Mouse (Mus musculus) neural tube, embryonic 13.5 days (tissue): ENCODE results near the gene Abcb8. TPM values are rescaled to one million over a fixed set of nuclear protein-coding genes. Genes with fewer than 3 reads are reported as not detected.

ENCODE experiments used
- ATAC-seq: fragments of 200-750 bp; cut with Nextera tagmentation; 2 replicates; pipeline ENCODE4 v1.8.0; 2017; ENCODE audit warnings: low read depth, mild to moderate bottlenecking, moderate TSS enrichment, moderate library complexity
- H3K27ac ChIP-seq: fragments of 300-500 bp; sonication (generic); replicated peaks from 2 replicates; pipeline ENCODE4 v1.5.1; 2015; ENCODE audit warnings: moderate library complexity, mild to moderate bottlenecking, inconsistent platforms
- H3K27me3 ChIP-seq: fragments of 300-500 bp; sonication (generic); 2 replicates; pipeline ENCODE4 v1.6.1; 2015; ENCODE audit warnings: mild to moderate bottlenecking, inconsistent platforms
- H3K36me3 ChIP-seq: fragments of 300-500 bp; sonication (generic); 2 replicates; pipeline ENCODE4 v1.6.1; 2015; ENCODE audit warnings: mild to moderate bottlenecking, inconsistent platforms
- H3K4me1 ChIP-seq: fragments of 300-500 bp; sonication (generic); replicated peaks from 2 replicates; pipeline ENCODE4 v1.6.1; 2015; ENCODE audit warnings: inconsistent platforms
- H3K4me2 ChIP-seq: fragments of 300-500 bp; sonication (generic); 2 replicates; pipeline ENCODE4 v1.6.1; 2015; ENCODE audit warnings: inconsistent platforms, mild to moderate bottlenecking, moderate library complexity
- H3K4me3 ChIP-seq: fragments of 300-500 bp; sonication (generic); 2 replicates; pipeline ENCODE4 v1.5.1; 2015; ENCODE audit warnings: mild to moderate bottlenecking, inconsistent platforms
- H3K9ac ChIP-seq: fragments of 300-500 bp; sonication (generic); 2 replicates; pipeline ENCODE4 v1.6.1; 2015; ENCODE audit warnings: moderate library complexity, mild to moderate bottlenecking, inconsistent platforms
- H3K9me3 ChIP-seq: fragments of 300-500 bp; sonication (generic); 2 replicates; pipeline ENCODE4 v1.6.1; 2016; ENCODE audit warnings: inconsistent platforms
- WGBS: fragments of 180-500 bp; shearing (Covaris S2); methylation state at CpG from one replicate; pipeline ENCODE4 v1.1.7; 2015; 5-methylcytosine and 5-hydroxymethylcytosine counted together
- polyA plus RNA-seq: library from polyadenylated mRNA; unstranded; fragments of >200 nt; fragmentation: Nextera tagmentation; extraction: Ambion mirVana; gene quantifications from 2 replicates; pipeline ENCODE4 v1.2.1, GENCODE M21; 2015

The Abcb8 gene
- polyA plus RNA-seq, 1 experiment from 2014 or later, result 46.7 TPM

GRCm38 (mm10) chr5:24373807-24374206, 19.7 kb upstream of the Abcb8 start:
- no peak overlapping the region for H3K9ac ChIP-seq
- no peak overlapping the region for H3K4me3 ChIP-seq
- no peak overlapping the region for H3K4me2 ChIP-seq
- H3K27ac ChIP-seq, result no peak overlapping the region
- H3K9me3 ChIP-seq, result no peaks in the 10 kb centered on the region
- H3K4me1 ChIP-seq, result no peaks in the 10 kb centered on the region
- 78% methylated on average over 5 of the region's 5 CpGs for WGBS
- no peak for ATAC-seq
- no peaks in the 10 kb centered on the region for H3K27me3 ChIP-seq
- no peaks in the 10 kb centered on the region for H3K36me3 ChIP-seq

GRCm38 (mm10) chr5:24374216-24374615, 19.2 kb upstream of the Abcb8 start:
- Histone ChIP-seq H3K4me1 (no peaks in the 10 kb centered on the region), H3K9me3 (no peaks in the 10 kb centered on the region), H3K27ac (no peak overlapping the region), H3K4me3 (no peak overlapping the region), H3K4me2 (no peak overlapping the region), H3K27me3 (no peaks in the 10 kb centered on the region), H3K9ac (no peak overlapping the region), H3K36me3 (no peaks in the 10 kb centered on the region)
- no peak for ATAC-seq
- WGBS, result 66% methylated on average over 6 of the region's 6 CpGs

DNA sequence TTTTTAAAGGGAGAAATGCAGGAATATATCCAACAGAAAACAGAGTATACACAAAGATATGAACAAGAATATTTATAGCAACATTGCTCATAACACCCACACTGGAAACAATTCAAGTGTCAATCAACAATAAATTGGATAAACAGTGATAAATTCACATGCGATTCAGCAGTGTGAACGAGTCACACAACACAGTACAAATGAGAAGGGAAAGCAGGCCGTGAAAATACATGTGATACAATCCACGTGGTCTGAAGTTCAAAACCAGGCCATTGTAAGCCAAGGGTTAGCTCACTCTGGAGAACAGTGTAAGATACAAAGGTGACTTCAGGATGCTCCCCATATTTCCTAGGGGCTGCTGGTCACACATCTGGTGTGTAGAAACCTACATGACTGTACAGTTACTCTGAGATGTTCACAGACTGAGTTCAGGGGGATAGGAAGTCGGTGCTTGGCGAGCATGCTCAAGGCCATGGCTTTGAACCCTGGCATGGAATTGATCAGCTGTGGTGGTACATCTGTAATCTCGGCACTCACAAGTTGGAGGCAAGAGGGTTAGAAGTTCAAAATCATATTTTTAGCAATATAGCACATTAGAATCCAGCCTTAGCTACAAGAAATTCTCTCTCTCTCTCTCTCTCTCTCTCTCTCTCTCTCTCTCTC, 18.7 kb upstream of the Abcb8 start:
- Histone ChIP-seq H3K9me3 (no peaks in the 10 kb centered on the region), H3K27ac (no peak overlapping the region), H3K4me3 (no peak overlapping the region), H3K27me3 (no peaks in the 10 kb centered on the region), H3K36me3 (no peaks in the 10 kb centered on the region), H3K4me1 (no peaks in the 10 kb centered on the region), H3K4me2 (no peak overlapping the region), H3K9ac (no peak overlapping the region)
- 83% methylated on average over 7 of the region's 7 CpGs for WGBS
- no peak for ATAC-seq

DNA sequence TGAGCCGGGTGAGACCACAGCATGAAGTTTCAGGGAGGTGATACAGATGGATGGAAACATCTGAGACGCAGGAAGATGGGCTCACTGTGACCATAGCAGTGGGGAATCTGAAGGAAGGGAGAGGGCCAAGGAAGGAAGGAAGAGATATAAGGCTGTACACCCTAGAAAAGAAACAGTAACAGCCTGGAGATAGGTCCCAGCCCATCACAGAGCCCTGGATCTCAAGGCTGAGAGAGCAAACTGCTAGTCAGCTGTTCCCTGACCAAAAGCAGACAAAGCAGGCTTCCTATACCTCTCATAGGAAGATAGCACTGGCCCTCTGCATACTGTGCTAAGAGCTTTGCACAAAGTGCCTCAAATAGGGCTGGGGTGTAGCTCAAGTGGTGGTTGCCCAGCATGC, 14.8 kb upstream of the Abcb8 start:
- Histone ChIP-seq H3K9ac (no peak overlapping the region), H3K9me3 (no peaks in the 10 kb centered on the region), H3K36me3 (no peaks in the 10 kb centered on the region), H3K4me1 (peaks cover 11% of the 10 kb centered on the region), H3K27ac (no peak overlapping the region), H3K4me2 (no peak overlapping the region), H3K27me3 (no peaks in the 10 kb centered on the region), H3K4me3 (no peak overlapping the region)
- no peak for ATAC-seq
- 81% methylated on average over 2 of the region's 2 CpGs for WGBS

GRCm38 (mm10) chr5:24379501-24379900, 14.0 kb upstream of the Abcb8 start:
- Histone ChIP-seq H3K4me1 (peaks cover 16% of the 10 kb centered on the region), H3K27ac (no peak overlapping the region), H3K9me3 (no peaks in the 10 kb centered on the region), H3K4me2 (no peak overlapping the region), H3K4me3 (no peak overlapping the region), H3K9ac (no peak overlapping the region), H3K27me3 (no peaks in the 10 kb centered on the region), H3K36me3 (no peaks in the 10 kb centered on the region)
- ATAC-seq, result no peak
- WGBS, result 83% methylated on average over 4 of the region's 4 CpGs

DNA sequence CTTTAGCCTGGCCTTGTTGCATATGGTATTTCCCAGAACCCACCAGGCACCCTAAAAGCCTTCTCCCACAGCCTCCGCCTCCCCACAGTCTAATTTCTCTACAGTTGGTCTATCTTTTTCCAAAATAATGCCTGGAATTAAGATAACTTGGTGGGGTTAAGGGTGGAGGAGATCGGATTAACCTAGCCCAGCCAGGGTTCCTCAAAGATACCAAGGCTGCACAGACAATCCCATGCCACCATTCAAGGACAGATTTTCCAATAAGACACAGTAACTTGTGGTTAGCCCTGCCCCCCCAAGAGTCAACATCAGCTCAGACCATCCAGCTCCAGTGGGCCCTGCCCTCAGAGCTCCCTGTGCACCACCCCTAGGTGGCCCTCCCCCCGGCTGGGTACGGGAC, 13.0 kb upstream of the Abcb8 start:
- Histone ChIP-seq H3K27me3 (peaks cover 6% of the 10 kb centered on the region; the same call in 1 of the 2 replicates), H3K9ac (no peak overlapping the region), H3K4me1 (peaks cover 16% of the 10 kb centered on the region), H3K27ac (no peak overlapping the region), H3K9me3 (no peaks in the 10 kb centered on the region), H3K4me2 (no peak overlapping the region), H3K4me3 (no peak overlapping the region), H3K36me3 (no peaks in the 10 kb centered on the region)
- WGBS, result 89% methylated on average over 4 of the region's 4 CpGs
- ATAC-seq, result no peak

DNA sequence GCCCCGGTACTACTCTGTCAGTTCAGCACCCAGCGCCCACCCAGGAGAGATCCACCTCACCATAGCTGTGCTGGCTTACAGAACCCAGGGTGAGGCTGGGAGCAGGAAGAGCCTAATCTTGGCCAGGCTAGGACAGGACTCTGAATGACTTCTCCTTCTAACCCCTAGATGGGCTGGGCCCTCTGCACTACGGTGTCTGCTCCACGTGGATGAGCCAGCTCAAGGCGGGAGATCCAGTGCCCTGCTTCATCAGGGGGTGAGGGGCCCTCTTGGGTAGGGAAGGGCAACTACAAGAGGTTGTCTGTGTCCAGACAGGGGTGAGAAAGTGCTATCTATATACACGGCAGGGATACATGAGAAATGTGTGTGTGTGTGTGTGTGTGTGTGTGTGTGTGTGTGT, 12.0 kb upstream of the Abcb8 start:
- no peak for ATAC-seq
- WGBS, result 78% methylated on average over 6 of the region's 6 CpGs
- Histone ChIP-seq H3K27ac (no peak overlapping the region), H3K27me3 (peaks cover 16% of the 10 kb centered on the region), H3K9me3 (no peaks in the 10 kb centered on the region), H3K9ac (no peak overlapping the region), H3K4me2 (no peak overlapping the region), H3K36me3 (no peaks in the 10 kb centered on the region), H3K4me3 (no peak overlapping the region), H3K4me1 (peaks cover 16% of the 10 kb centered on the region)

GRCm38 (mm10) chr5:24381988-24382387, 11.5 kb upstream of the Abcb8 start:
- H3K9ac ChIP-seq, result no peak overlapping the region
- H3K27me3 ChIP-seq, result peaks cover 21% of the 10 kb centered on the region
- WGBS, result 57% methylated on average over 2 of the region's 2 CpGs
- H3K36me3 ChIP-seq, result no peaks in the 10 kb centered on the region
- H3K4me1 ChIP-seq, result peaks cover 21% of the 10 kb centered on the region
- H3K4me2 ChIP-seq, result no peak overlapping the region
- no peaks in the 10 kb centered on the region for H3K9me3 ChIP-seq
- no peak overlapping the region for H3K4me3 ChIP-seq
- H3K27ac ChIP-seq, result no peak overlapping the region
- no peak for ATAC-seq

DNA sequence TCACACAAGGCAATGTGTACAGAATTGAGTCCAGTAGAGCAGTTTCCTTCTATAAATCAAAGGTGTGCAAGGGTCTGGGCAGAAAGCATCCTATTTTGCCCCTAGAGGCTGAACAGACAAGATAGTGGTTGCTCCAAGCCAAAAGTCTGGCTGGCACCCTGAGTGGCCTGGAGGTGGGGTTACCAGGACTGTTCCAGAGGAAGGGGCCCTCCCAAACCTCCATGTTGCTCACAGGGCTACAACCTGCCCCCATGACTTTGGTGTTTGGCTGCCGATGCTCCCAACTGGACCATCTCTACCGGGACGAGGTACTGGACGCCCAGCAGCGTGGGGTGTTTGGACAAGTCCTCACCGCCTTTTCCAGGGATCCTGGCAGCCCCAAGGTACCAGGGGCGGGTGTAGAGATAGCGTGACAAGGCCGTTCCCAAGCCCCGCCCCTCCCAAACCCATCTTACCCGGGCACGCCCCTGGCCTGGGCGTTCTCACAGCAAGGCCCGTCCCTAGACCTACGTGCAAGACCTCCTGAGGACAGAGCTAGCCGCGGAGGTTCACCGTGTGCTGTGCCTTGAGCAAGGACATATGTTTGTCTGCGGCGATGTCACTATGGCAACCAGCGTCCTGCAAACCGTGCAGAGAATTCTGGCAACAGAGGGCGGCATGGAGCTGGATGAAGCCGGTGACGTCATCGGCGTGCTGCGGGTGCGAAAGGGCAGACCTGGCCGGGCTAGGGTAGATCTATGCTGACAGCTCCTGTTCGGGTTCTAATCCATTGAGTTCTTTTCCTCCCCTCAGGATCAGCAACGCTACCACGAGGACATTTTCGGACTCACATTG, 10.2 kb upstream of the Abcb8 start:
- no peaks in the 10 kb centered on the region for H3K9me3 ChIP-seq
- peak overlapping the region; percentile 49 for H3K4me3 ChIP-seq
- peak overlapping the region; percentile 57; the same call in 1 of the 2 replicates for H3K27ac ChIP-seq
- H3K4me1 ChIP-seq, result peaks cover 33% of the 10 kb centered on the region
- no peaks in the 10 kb centered on the region for H3K36me3 ChIP-seq
- WGBS, result 2% methylated on average over 34 of the region's 34 CpGs
- peak; percentile 82 for ATAC-seq
- peaks cover 33% of the 10 kb centered on the region for H3K27me3 ChIP-seq
- peak overlapping the region; percentile 68 for H3K4me2 ChIP-seq
- H3K9ac ChIP-seq, result peak overlapping the region; percentile 69

DNA sequence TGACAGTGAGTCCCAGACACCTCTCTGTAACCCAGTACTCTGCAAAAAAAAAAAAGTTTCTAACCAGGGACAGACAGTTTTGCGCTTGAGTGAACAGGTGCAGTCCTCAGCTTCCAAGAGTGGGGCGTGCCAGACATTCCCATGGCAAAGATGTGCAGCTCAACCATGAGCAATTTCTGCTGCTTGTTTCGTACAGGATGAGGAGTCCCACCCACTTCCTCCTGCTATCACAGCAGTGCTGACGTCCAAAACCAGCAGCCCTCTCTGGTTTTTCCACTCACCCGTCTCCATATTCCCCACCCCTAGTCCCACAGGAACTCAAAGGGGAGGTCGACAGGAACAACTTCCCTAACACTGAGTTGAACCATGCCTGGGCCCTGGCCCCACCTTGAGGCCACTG, 9.1 kb upstream of the Abcb8 start:
- Histone ChIP-seq H3K27ac (no peak overlapping the region), H3K4me1 (peaks cover 38% of the 10 kb centered on the region), H3K9me3 (no peaks in the 10 kb centered on the region), H3K4me3 (no peak overlapping the region), H3K9ac (no peak overlapping the region), H3K27me3 (peaks cover 45% of the 10 kb centered on the region), H3K4me2 (peak overlapping the region; percentile 68; the same call in 1 of the 2 replicates), H3K36me3 (no peaks in the 10 kb centered on the region)
- WGBS, result 74% methylated on average over 6 of the region's 6 CpGs
- no peak for ATAC-seq

- no peak for ATAC-seq
- no peak overlapping the region for H3K4me2 ChIP-seq
Measured at GRCm38 (mm10) chr5:24385374-24385773, 8.1 kb upstream of the Abcb8 start.

DNA sequence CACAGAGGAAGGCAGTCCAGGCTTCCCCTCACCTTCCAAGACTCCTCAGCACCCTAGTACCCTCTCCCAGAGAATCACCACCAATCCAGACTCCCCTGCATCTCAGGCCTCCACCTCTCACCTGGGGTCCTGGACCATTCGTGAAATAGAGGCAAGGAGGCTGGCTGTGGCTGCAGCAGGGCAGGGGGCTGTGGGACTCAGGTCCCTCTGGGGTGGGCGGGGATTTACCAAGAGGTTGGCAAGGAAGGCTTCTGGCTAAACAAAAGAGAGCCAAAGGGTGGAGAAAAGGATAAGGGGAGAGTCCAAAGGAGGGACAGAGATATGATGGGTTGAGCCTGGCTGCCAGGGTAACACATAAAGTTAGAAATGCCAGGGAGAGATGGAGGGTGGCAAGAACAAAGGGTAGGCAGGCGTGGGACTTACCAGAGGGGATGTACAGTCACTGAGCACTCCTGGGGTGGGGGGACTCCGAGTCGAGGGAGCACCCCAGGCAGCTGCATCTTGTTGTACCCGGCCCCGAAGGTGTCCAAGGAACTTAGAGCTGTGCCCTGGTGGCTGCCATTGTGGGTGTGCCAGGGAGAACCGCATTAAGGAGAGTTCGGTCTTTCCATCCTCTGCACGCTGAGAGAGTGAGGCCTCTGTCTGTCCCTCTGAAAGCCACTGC, 7.4 kb upstream of the Abcb8 start:
- Histone ChIP-seq H3K9me3 (no peaks in the 10 kb centered on the region), H3K4me2 (no peak overlapping the region)

More at GRCm38 (mm10) chr5:24385374-24385773, 8.1 kb upstream of the Abcb8 start:
- H3K36me3 ChIP-seq, result no peaks in the 10 kb centered on the region
- no peak overlapping the region for H3K9ac ChIP-seq
- peaks cover 42% of the 10 kb centered on the region for H3K4me1 ChIP-seq
- no peak overlapping the region for H3K4me3 ChIP-seq
- 93% methylated on average over 5 of the region's 5 CpGs for WGBS
- peaks cover 49% of the 10 kb centered on the region for H3K27me3 ChIP-seq
- H3K27ac ChIP-seq, result no peak overlapping the region
- H3K9me3 ChIP-seq, result no peaks in the 10 kb centered on the region

More for the DNA sequence above, 7.4 kb upstream of the Abcb8 start:
- Histone ChIP-seq H3K27me3 (peaks cover 49% of the 10 kb centered on the region), H3K9ac (no peak overlapping the region), H3K36me3 (no peaks in the 10 kb centered on the region), H3K4me1 (peaks cover 42% of the 10 kb centered on the region), H3K4me3 (no peak overlapping the region), H3K27ac (no peak overlapping the region)
- WGBS, result 81% methylated on average over 10 of the region's 10 CpGs
- no peak for ATAC-seq
